Mouse (Mus musculus) CD4-positive, CD25-positive, alpha-beta regulatory T cell, adult 2 months (primary cell): ENCODE data around the gene Ccni.

Source experiments
- DNase-seq: peaks from one replicate; pipeline ENCODE4 v3.0.0-alpha.2; 2012; ENCODE audit warnings: low read depth, low spot score

Ccni gene

GRCm38 (mm10) chr5:93201181-93201580, 5.1 kb downstream of the Ccni start:
- DNase-seq: no peak

- no peak for DNase-seq
Measured at GRCm38 (mm10) chr5:93198232-93198631, 8.1 kb downstream of the Ccni start.

- DNase-seq: no peak
Measured at GRCm38 (mm10) chr5:93190428-93190827, 15.9 kb downstream of the Ccni start.

GRCm38 (mm10) chr5:93189607-93190006, 16.7 kb downstream of the Ccni start:
- no peak for DNase-seq

GRCm38 (mm10) chr5:93184548-93184947, 21.7 kb downstream of the Ccni start:
- no peak for DNase-seq

- DNase-seq: no peak
Measured at GRCm38 (mm10) chr5:93183311-93183710, 23.0 kb downstream of the Ccni start.

- DNase-seq: peak; percentile 62
Measured at GRCm38 (mm10) chr5:93180252-93180651, 26.0 kb downstream of the Ccni start.

GRCm38 (mm10) chr5:93178616-93179015, 27.7 kb downstream of the Ccni start:
- no peak for DNase-seq

- DNase-seq: no peak
Measured at GRCm38 (mm10) chr5:93174675-93175074, 31.6 kb downstream of the Ccni start.

GRCm38 (mm10) chr5:93172536-93172935, 33.8 kb downstream of the Ccni start:
- no peak for DNase-seq

- no peak for DNase-seq
Measured at GRCm38 (mm10) chr5:93171420-93171819, 34.9 kb downstream of the Ccni start.

GRCm38 (mm10) chr5:93168654-93169053, 37.6 kb downstream of the Ccni start:
- no peak for DNase-seq

- no peak for DNase-seq
Measured at GRCm38 (mm10) chr5:93167919-93168516, 38.3 kb downstream of the Ccni start.

- DNase-seq: peak; percentile 59
Measured at GRCm38 (mm10) chr5:93163541-93163940, 42.8 kb downstream of the Ccni start.

GRCm38 (mm10) chr5:93154401-93154800, 51.9 kb downstream of the Ccni start:
- DNase-seq: no peak

GRCm38 (mm10) chr5:93152451-93152850, 53.8 kb downstream of the Ccni start:
- DNase-seq: peak; percentile 55

GRCm38 (mm10) chr5:93151985-93152384, 54.3 kb downstream of the Ccni start:
- DNase-seq: peak; percentile 43

GRCm38 (mm10) chr5:93149969-93150777, 56.1 kb downstream of the Ccni start:
- no peak for DNase-seq

GRCm38 (mm10) chr5:93145504-93145903, 60.8 kb downstream of the Ccni start:
- DNase-seq: no peak

GRCm38 (mm10) chr5:93144874-93145273, 61.4 kb downstream of the Ccni start:
- DNase-seq: no peak

- DNase-seq: no peak
Measured at GRCm38 (mm10) chr5:93143360-93144091, 62.8 kb downstream of the Ccni start.

- no peak for DNase-seq
Measured at GRCm38 (mm10) chr5:93140747-93141146, 65.5 kb downstream of the Ccni start.

- no peak for DNase-seq
Measured at GRCm38 (mm10) chr5:93139350-93139749, 66.9 kb downstream of the Ccni start.
